Comparison of ENCODE assay signal across 17 mouse cellular contexts in genomic region chr15:10838584-10839288, GRCm38 (mm10).
"Had no signal": no experiment of that assay in that cellular context is flagged by ENCODE, and none has a peak within 500 bp of the region (broad histone marks: within the 10 kb centered on the region; RNA-seq: fewer than 3 reads in every experiment).

No protein-coding gene starts in this region.

- H3K27me3 ChIP-seq: liver, embryonic 12.5 days; midbrain, embryonic 13.5 days; neural tube, embryonic 12.5 days had no signal

- H3K9ac ChIP-seq: liver, embryonic 12.5 days; liver, embryonic 14.5 days; lung, embryonic 14.5 days; midbrain, embryonic 13.5 days; neural tube, embryonic 12.5 days had no signal

- H3K4me3 ChIP-seq: liver, embryonic 12.5 days; midbrain, embryonic 13.5 days; myocyte; neural tube, embryonic 12.5 days had no signal

- H3K36me3 ChIP-seq: liver, embryonic 12.5 days; midbrain, embryonic 13.5 days; neural tube, embryonic 12.5 days had no signal

- H3K4me1 ChIP-seq: liver, embryonic 12.5 days; midbrain, embryonic 13.5 days; neural tube, embryonic 12.5 days had no signal

- DNase-seq: lung, adult 18-20 months; lung, embryonic 14.5 days; lung, postnatal 10 days; lung, postnatal 4 days; right cerebral cortex, postnatal 25 days; right cerebral cortex, postnatal 4 days; spleen, adult 18-20 months; thymus, adult 18-20 months; thymus, postnatal 14 days; thymus, postnatal 36 days had no signal

- ATAC-seq: liver, embryonic 12.5 days; midbrain, embryonic 13.5 days; midbrain, embryonic 16.5 days had no signal

- H3K9me3 ChIP-seq: liver, embryonic 12.5 days; midbrain, embryonic 13.5 days; neural tube, embryonic 12.5 days had no signal

- H3K4me2 ChIP-seq: liver, embryonic 12.5 days; lung, embryonic 14.5 days; midbrain, embryonic 11.5 days; midbrain, embryonic 13.5 days; neural tube, embryonic 12.5 days had no signal

- H3K27ac ChIP-seq: liver, embryonic 12.5 days; liver, embryonic 14.5 days; midbrain, embryonic 13.5 days; neural tube, embryonic 12.5 days had no signal
